Mouse (Mus musculus) CH12.LX (cell line): ENCODE measurements around the gene Btbd1. TPM values are rescaled to one million over a fixed set of nuclear protein-coding genes. Genes with fewer than 3 reads are reported as not detected.

ENCODE experiments used
- DNase-seq: peaks from one replicate; pipeline ENCODE4 v3.0.0-alpha.2; 2013; ENCODE audit errors: extremely low read depth
- H3K27ac ChIP-seq: 2 replicates; pipeline ENCODE4 v1.5.1; 2012; ENCODE audit warnings: low read depth, mild to moderate bottlenecking, control low read depth, moderate library complexity; ENCODE audit not compliant: insufficient read depth
- H3K27me3 ChIP-seq: replicated peaks from 2 replicates; pipeline ENCODE3; 2012; ENCODE audit warnings: inconsistent platforms
- H3K36me3 ChIP-seq, 2 experiments: replicated peaks in 1 of 2; 2 replicates each; pipeline versions ENCODE3 to v1.6.1; 2012; ENCODE audit warnings: inconsistent platforms in 1 of 2, low read length in 1 of 2, mild to moderate bottlenecking in 1 of 2, mixed read lengths in 1 of 2, moderate library complexity in 1 of 2; ENCODE audit not compliant: control insufficient read depth in 1 of 2, insufficient read depth in 1 of 2
- H3K4me1 ChIP-seq, 2 experiments: 2 replicates each; pipeline ENCODE4 v1.6.1; 2012; ENCODE audit warnings: inconsistent platforms in 1 of 2, moderate library complexity in 1 of 2; ENCODE audit not compliant: insufficient read depth in 2 of 2, control insufficient read depth in 1 of 2
- H3K4me2 ChIP-seq: 2 replicates; pipeline ENCODE4 v1.6.1; 2012; ENCODE audit warnings: low read depth, mild to moderate bottlenecking, control low read depth; ENCODE audit not compliant: poor library complexity, insufficient read depth, severe bottlenecking
- H3K4me3 ChIP-seq, 3 experiments: fragments of 150-350 bp in 1 of 3; sonication (generic) in 1 of 3; replicated peaks in 1 of 3; 2 replicates each; pipeline versions ENCODE3 to v1.5.1; 2011 to 2012; ENCODE audit warnings: low read depth in 2 of 3, low read length in 2 of 3, mild to moderate bottlenecking in 2 of 3, moderate library complexity in 2 of 3, control low read depth in 1 of 3, improper control_type of control experiment in 1 of 3, inconsistent platforms in 1 of 3, mixed read lengths in 1 of 3; ENCODE audit not compliant: poor library complexity in 1 of 3
- H3K79me2 ChIP-seq: replicated peaks from 2 replicates; pipeline ENCODE4 v1.6.1; 2012; ENCODE audit warnings: mild to moderate bottlenecking, moderate library complexity; ENCODE audit not compliant: control insufficient read depth, poor library complexity, insufficient read depth, severe bottlenecking; ENCODE audit errors: extremely low read depth
- H3K9ac ChIP-seq: 2 replicates; pipeline ENCODE4 v1.6.1; 2012; ENCODE audit warnings: low read depth, mild to moderate bottlenecking, control low read depth, moderate library complexity; ENCODE audit not compliant: insufficient read depth
- H3K9me3 ChIP-seq: replicated peaks from 2 replicates; pipeline ENCODE3; 2012; ENCODE audit warnings: low read length, inconsistent platforms, mixed read lengths
- CHD1 ChIP-seq: IDR thresholded peaks from 2 replicates; pipeline ENCODE4 v1.6.1; 2012; ENCODE audit warnings: low read depth, low read length, improper control_type of control experiment, inconsistent platforms
- CHD2 ChIP-seq: IDR thresholded peaks from 2 replicates; pipeline ENCODE4 v1.6.1; 2011; ENCODE audit warnings: low read length, improper control_type of control experiment
- CTCF ChIP-seq, 2 experiments: IDR thresholded peaks in 1 of 2; conservative IDR thresholded peaks in 1 of 2; 2 replicates each; pipeline ENCODE4 v1.5.1; 2011 to 2012; ENCODE audit warnings: low read depth in 2 of 2, low read length in 2 of 2, improper control_type of control experiment in 1 of 2, inconsistent platforms in 1 of 2, mild to moderate bottlenecking in 1 of 2, moderate library complexity in 1 of 2
- E2F4 ChIP-seq: IDR thresholded peaks from 2 replicates; pipeline ENCODE4 v1.6.1; 2011; ENCODE audit warnings: low read depth, low read length, improper control_type of control experiment; ENCODE audit not compliant: insufficient replicate concordance
- ELF1 ChIP-seq: IDR thresholded peaks from 2 replicates; pipeline ENCODE4 v1.6.1; 2014; ENCODE audit warnings: low read depth, mild to moderate bottlenecking, inconsistent platforms, low read length, improper control_type of control experiment
- ETS1 ChIP-seq: conservative IDR thresholded peaks from 2 replicates; pipeline ENCODE4 v1.6.1; 2012; ENCODE audit warnings: low read depth, mild to moderate bottlenecking, inconsistent platforms, low read length, improper control_type of control experiment, moderate library complexity
- GABPA ChIP-seq: IDR thresholded peaks from 2 replicates; pipeline ENCODE4 v1.6.1; 2012; ENCODE audit warnings: low read depth, low read length, improper control_type of control experiment, inconsistent platforms; ENCODE audit not compliant: insufficient replicate concordance
- HCFC1 ChIP-seq: IDR thresholded peaks from 2 replicates; pipeline ENCODE4 v1.6.1; 2012; ENCODE audit warnings: low read depth, mild to moderate bottlenecking, inconsistent platforms, low read length, improper control_type of control experiment
- IRF4 ChIP-seq: IDR thresholded peaks from 2 replicates; pipeline ENCODE4 v1.6.1; 2014; ENCODE audit warnings: low read depth, mild to moderate bottlenecking, inconsistent platforms, low read length, improper control_type of control experiment
- JUN ChIP-seq: IDR thresholded peaks from 2 replicates; pipeline ENCODE4 v1.6.1; 2011; ENCODE audit warnings: low read depth, mild to moderate bottlenecking, low read length, improper control_type of control experiment, moderate library complexity; ENCODE audit not compliant: insufficient read depth
- JUND ChIP-seq: conservative IDR thresholded peaks from 2 replicates; pipeline ENCODE4 v1.6.1; 2011; ENCODE audit warnings: low read depth, low read length, improper control_type of control experiment
- KAT2A ChIP-seq: IDR thresholded peaks from 2 replicates; pipeline ENCODE4 v1.6.1; 2012; ENCODE audit warnings: low read length, improper control_type of control experiment, inconsistent platforms; ENCODE audit not compliant: insufficient replicate concordance
- MAX ChIP-seq: IDR thresholded peaks from 2 replicates; pipeline ENCODE4 v1.6.1; 2011; ENCODE audit warnings: low read length, improper control_type of control experiment
- MAZ ChIP-seq: IDR thresholded peaks from 2 replicates; pipeline ENCODE4 v1.6.1; 2012; ENCODE audit warnings: low read depth, mild to moderate bottlenecking, inconsistent platforms, low read length, improper control_type of control experiment, moderate library complexity
- MEF2A ChIP-seq: IDR thresholded peaks from 2 replicates; pipeline ENCODE4 v1.6.1; 2014; ENCODE audit warnings: low read depth, mild to moderate bottlenecking, inconsistent platforms, low read length, improper control_type of control experiment, borderline replicate concordance
- MYC ChIP-seq: IDR thresholded peaks from 2 replicates; pipeline ENCODE4 v1.6.1; 2011; ENCODE audit warnings: low read depth, mild to moderate bottlenecking, improper control_type of control experiment, low read length
- NRF1 ChIP-seq: IDR thresholded peaks from 2 replicates; pipeline ENCODE4 v1.6.1; 2014; ENCODE audit warnings: low read depth, mild to moderate bottlenecking, inconsistent platforms, low read length, improper control_type of control experiment, moderate library complexity
- POLR2AphosphoS2 ChIP-seq: IDR thresholded peaks from 2 replicates; pipeline ENCODE4 v1.6.1; 2011; ENCODE audit warnings: low read depth, low read length, improper control_type of control experiment
- RAD21 ChIP-seq: IDR thresholded peaks from 2 replicates; pipeline ENCODE4 v1.6.1; 2011; ENCODE audit warnings: low read depth, mild to moderate bottlenecking, low read length, improper control_type of control experiment, moderate library complexity
- SIN3A ChIP-seq: IDR thresholded peaks from 2 replicates; pipeline ENCODE4 v1.6.1; 2012; ENCODE audit warnings: low read length, improper control_type of control experiment, inconsistent platforms
- SMC3 ChIP-seq: IDR thresholded peaks from 2 replicates; pipeline ENCODE4 v1.6.1; 2011; ENCODE audit warnings: low read depth, low read length, improper control_type of control experiment
- TBP ChIP-seq: conservative IDR thresholded peaks from 2 replicates; pipeline ENCODE4 v1.6.1; 2011; ENCODE audit warnings: low read depth, low read length, improper control_type of control experiment
- TCF12 ChIP-seq: IDR thresholded peaks from 2 replicates; pipeline ENCODE4 v1.6.1; 2014; ENCODE audit warnings: low read depth, mild to moderate bottlenecking, inconsistent platforms, low read length, improper control_type of control experiment
- UBTF ChIP-seq: IDR thresholded peaks from 2 replicates; pipeline ENCODE4 v1.6.1; 2012; ENCODE audit warnings: low read depth, mild to moderate bottlenecking, inconsistent platforms, low read length, improper control_type of control experiment, moderate library complexity
- USF1 ChIP-seq: IDR thresholded peaks from 2 replicates; pipeline ENCODE4 v1.6.1; 2014; ENCODE audit warnings: low read depth, mild to moderate bottlenecking, inconsistent platforms, low read length, improper control_type of control experiment
- USF2 ChIP-seq: conservative IDR thresholded peaks from 2 replicates; pipeline ENCODE4 v1.6.1; 2011; ENCODE audit warnings: low read depth, low read length, improper control_type of control experiment
- ZC3H11A ChIP-seq: IDR thresholded peaks from 2 replicates; pipeline ENCODE4 v1.6.1; 2012; ENCODE audit warnings: low read depth, mild to moderate bottlenecking, inconsistent platforms, low read length, improper control_type of control experiment
- ZMIZ1 ChIP-seq: IDR thresholded peaks from 2 replicates; pipeline ENCODE4 v1.6.1; 2012; ENCODE audit warnings: low read depth, mild to moderate bottlenecking, inconsistent platforms, low read length, improper control_type of control experiment
- ZNF384 ChIP-seq: IDR thresholded peaks from 2 replicates; pipeline ENCODE4 v1.6.1; 2012; ENCODE audit warnings: low read depth, low read length, improper control_type of control experiment, inconsistent platforms
- dilution Hi-C: fragments of 300-500 bp; cut with MboI; formaldehyde crosslinking; loops from 2 replicates; pipeline ENCODE4 v1.14.3; 2020; ENCODE audit warnings: low sequenced_read_pairs; ENCODE audit not compliant: extremely low pct_unique_long_range_greater_than_20kb, extremely low pct_ligation_motif_present
- in situ Hi-C: fragments of 300-500 bp; cut with MboI; formaldehyde crosslinking; loops from 3 replicates; pipeline ENCODE4 v1.14.3; 2019; ENCODE audit warnings: low sequenced_read_pairs, low pct_ligation_motif_present, low pct_unique_long_range_greater_than_20kb, mixed read lengths
- polyA plus RNA-seq: library from polyadenylated mRNA; unstranded; fragments of >175 nt; gene quantifications from 2 replicates; pipeline ENCODE4 v1.2.1, GENCODE M21; 2012; ENCODE audit warnings: low read depth; ENCODE audit not compliant: insufficient read length
- total RNA-seq, 2 experiments: library from RNA; depleted of rRNA; stranded (reverse); fragments of 300-350 nt in 1 of 2; fragments of >200 nt in 1 of 2; gene quantifications; 2 replicates each; pipeline ENCODE4 v1.2.3; 2012 to 2014

The Btbd1 gene
- total and polyA plus RNA-seq, 3 experiments = 45.8 to 88.8 (median 67.1) TPM

GRCm38 (mm10) chr7:81789095-81789757 lies 40.0 kb downstream of the Btbd1 start, which contains the start of gene 3110040N11Rik (continued):
- peak; percentile 49; the same call in 1 of the 2 replicates for TF ChIP-seq SIN3A

- DNase-seq = peak; percentile 50
- Histone ChIP-seq H3K36me3 (peaks cover 5 to 34% of the 10 kb centered on the region in 2 experiments), H3K4me1 (peaks cover 0 to 14% of the 10 kb centered on the region in 2 experiments; a peak in 1 of 4 replicates), H3K9me3 (no peaks in the 10 kb centered on the region), H3K79me2 (no peaks in the 10 kb centered on the region; the same call in 1 of the 2 replicates), H3K9ac (peak overlapping the region; percentile 72), H3K27ac (peak overlapping the region; percentile 93), H3K4me3 (peak overlapping the region; percentile 46 to 81 (median 68)), H3K27me3 (no peaks in the 10 kb centered on the region), H3K4me2 (peak overlapping the region; percentile 82)
- TF ChIP-seq GABPA = no peak
- no peak for TF ChIP-seq MEF2A
- peak; percentile 58; the same call in 1 of the 2 replicates for TF ChIP-seq CHD2
- TF ChIP-seq UBTF = no peak
- TF ChIP-seq SIN3A = no peak
- TF ChIP-seq E2F4 = no peak
- in situ Hi-C loops = loop anchor here (25.0 kb wide), 2 partner anchors 324 to 474 kb away; no protein-coding TSS in a partner anchor
- dilution Hi-C loops = no loop called here
Observed at GRCm38 (mm10) chr7:81788536-81788935, 40.7 kb downstream of the Btbd1 start.

- no peaks in the 10 kb centered on the region for H3K27me3 ChIP-seq
- dilution Hi-C loops = no loop called here
- H3K9me3 ChIP-seq = peaks cover 14% of the 10 kb centered on the region
- H3K4me2 ChIP-seq = no peak overlapping the region
- H3K36me3 ChIP-seq = peaks cover 21 to 46% of the 10 kb centered on the region in 2 experiments
- H3K9ac ChIP-seq = no peak overlapping the region
- peaks cover 0 to 23% of the 10 kb centered on the region in 2 experiments; a peak in 2 of 4 replicates for H3K4me1 ChIP-seq
- in situ Hi-C loops = loop anchor here (25.0 kb wide), 2 partner anchors 335 to 485 kb away; no protein-coding TSS in a partner anchor
- H3K4me3 ChIP-seq = no peak overlapping the region
- H3K79me2 ChIP-seq = no peaks in the 10 kb centered on the region
- DNase-seq = peak; percentile 11
- H3K27ac ChIP-seq = no peak overlapping the region
- TF ChIP-seq MAZ (no peak), POLR2AphosphoS2 (no peak), CHD2 (no peak), ETS1 (no peak), CTCF (conservative IDR thresholded peaks at IDR 0.05 in 1 of 2, IDR thresholded peaks at IDR 0.05 in 1 of 2; ENCODE audit: low read depth in 2 of 2, low read length in 2 of 2) (peak in 1 of 2 experiments; percentile 61; a peak in 2 of 4 replicates), TCF12 (no peak), HCFC1 (no peak), RAD21 (peak; percentile 56), E2F4 (no peak), TBP (no peak), MYC (no peak), ZMIZ1 (no peak), NRF1 (no peak), JUND (no peak), ZNF384 (peak; percentile 70), USF1 (no peak), ZC3H11A (no peak), JUN (no peak), SMC3 (peak; percentile 32), IRF4 (no peak), KAT2A (no peak), USF2 (no peak), CHD1 (no peak), MAX (no peak), ELF1 (no peak)
Observed at GRCm38 (mm10) chr7:81777667-81778218, 51.5 kb downstream of the Btbd1 start.
